Mouse (Mus musculus): ENCODE results near the gene Pcbp2. TPM values are rescaled to one million over a fixed set of nuclear protein-coding genes. Genes with fewer than 3 reads are reported as not detected.

The Pcbp2 gene
- polyA plus RNA-seq, 1 experiment from 2014 or later = 166 TPM

- Histone ChIP-seq H3K27ac (no peak overlapping the region), H3K36me3 (peaks cover 50% of the 10 kb centered on the region), H3K4me1 (replicated peaks) (peaks cover 36% of the 10 kb centered on the region), H3K4me3 (no peak overlapping the region), H3K27me3 (ENCODE audit: insufficient read depth, poor library complexity, severe bottlenecking) (no peaks in the 10 kb centered on the region), H3K9me3 (no peaks in the 10 kb centered on the region)
- 82% methylated on average over 4 of the region's 4 CpGs for WGBS
- DNase-seq (ENCODE audit: low spot score) = no peak
Observed at GRCm38 (mm10) chr15:102521480-102521879, 51.1 kb downstream of the Pcbp2 start.

- Histone ChIP-seq H3K36me3 (peaks cover 77% of the 10 kb centered on the region), H3K27ac (no peak within 1 kb of the TSS), H3K4me1 (replicated peaks) (peaks cover 9% of the 10 kb centered on the region), H3K27me3 (ENCODE audit: insufficient read depth, poor library complexity, severe bottlenecking) (no peaks in the 10 kb centered on the region), H3K4me3 (no peak within 1 kb of the TSS), H3K9me3 (no peaks in the 10 kb centered on the region)
- WGBS = 6% methylated on average over 3 of the region's 3 CpGs
- peak; percentile 79 for DNase-seq (ENCODE audit: low spot score)
Observed at GRCm38 (mm10) chr15:102524892-102525485, 54.6 kb downstream of the Pcbp2 start, which contains the start of gene Npff. Gene Npff, minus strand, starts transcription at chr15:102524942.

DNA sequence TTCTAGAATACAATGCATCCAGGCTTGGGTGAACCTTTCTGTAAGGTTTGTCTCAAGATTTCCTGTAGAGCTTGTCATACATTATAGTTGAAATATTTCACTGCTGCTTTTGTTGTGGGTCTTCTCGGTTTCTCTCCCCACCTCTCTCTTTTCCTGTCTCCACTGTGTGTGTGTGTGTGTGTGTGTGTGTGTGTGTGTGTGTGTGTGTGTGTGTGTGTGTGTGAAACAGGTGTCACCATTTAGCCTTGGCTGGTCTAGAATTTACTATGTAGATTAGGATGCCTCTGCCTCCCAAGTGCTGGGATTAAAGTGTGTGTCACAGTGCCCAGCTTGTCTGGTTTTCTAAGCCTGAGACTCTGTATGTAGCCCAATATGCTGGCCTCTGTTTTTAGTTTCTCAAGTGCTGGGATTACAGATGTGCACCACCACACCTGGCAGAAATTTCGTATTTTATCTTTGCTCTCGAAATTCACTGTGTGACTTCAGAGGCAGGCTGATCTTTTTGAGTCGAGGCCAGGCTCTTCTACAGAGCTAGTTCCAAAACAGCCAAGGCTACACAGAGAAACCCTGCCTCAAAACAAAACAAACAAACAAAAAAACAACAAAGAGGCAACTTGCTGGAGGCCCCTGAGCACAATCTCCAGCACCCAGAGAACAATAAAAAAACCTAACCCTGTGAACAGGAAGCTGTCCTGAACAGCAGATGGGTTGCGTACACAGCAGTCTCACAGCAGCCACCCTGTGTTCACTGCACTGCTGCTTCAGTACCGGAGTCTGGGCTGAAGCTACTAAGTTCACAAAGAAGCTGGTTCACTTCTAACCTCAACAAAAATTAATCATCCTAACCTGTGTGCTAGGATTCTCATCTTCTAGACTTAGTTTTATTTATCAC is 56.0 kb downstream of the Pcbp2 start:
- DNase-seq (ENCODE audit: low spot score) = no peak
- H3K27ac ChIP-seq = no peak overlapping the region
- 88% methylated on average over 6 of the region's 6 CpGs for WGBS
- H3K36me3 ChIP-seq = peaks cover 78% of the 10 kb centered on the region
- H3K4me3 ChIP-seq = no peak overlapping the region
- H3K4me1 ChIP-seq (replicated peaks) = no peaks in the 10 kb centered on the region
- H3K9me3 ChIP-seq = no peaks in the 10 kb centered on the region
- no peaks in the 10 kb centered on the region for H3K27me3 ChIP-seq (ENCODE audit: insufficient read depth, poor library complexity, severe bottlenecking)

- WGBS = 74% methylated on average over 3 of the region's 3 CpGs
- H3K36me3 ChIP-seq = peaks cover 76% of the 10 kb centered on the region
- no peaks in the 10 kb centered on the region for H3K4me1 ChIP-seq (replicated peaks)
- H3K9me3 ChIP-seq = no peaks in the 10 kb centered on the region
- H3K27me3 ChIP-seq (ENCODE audit: insufficient read depth, poor library complexity, severe bottlenecking) = no peaks in the 10 kb centered on the region
- H3K27ac ChIP-seq = no peak overlapping the region
- DNase-seq (ENCODE audit: low spot score) = no peak
- H3K4me3 ChIP-seq = no peak overlapping the region
Observed at GRCm38 (mm10) chr15:102527936-102528335, 57.6 kb downstream of the Pcbp2 start.

DNA sequence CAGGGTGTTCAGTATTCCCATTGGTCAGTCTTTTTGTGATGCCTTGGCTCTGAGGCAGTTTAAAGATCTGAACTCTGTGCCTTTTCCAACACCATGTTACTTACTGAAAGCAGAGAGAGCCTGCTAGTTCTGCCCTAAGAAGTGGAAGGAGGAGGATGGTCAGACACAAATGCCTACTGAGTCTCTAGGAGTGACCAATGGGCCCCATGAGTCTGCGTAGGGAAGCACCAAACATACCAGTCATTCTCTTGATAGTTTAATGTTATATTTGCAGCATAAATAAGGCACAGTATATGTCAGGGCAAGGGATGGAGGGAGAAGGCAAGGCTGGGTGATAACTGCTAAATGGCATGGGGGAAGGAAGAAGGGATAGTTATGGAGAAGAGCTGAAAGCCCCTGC is 58.1 kb downstream of the Pcbp2 start:
- DNase-seq (ENCODE audit: low spot score) = no peak
- peaks cover 79% of the 10 kb centered on the region for H3K36me3 ChIP-seq
- no peak overlapping the region for H3K4me3 ChIP-seq
- no peaks in the 10 kb centered on the region for H3K9me3 ChIP-seq
- no peak overlapping the region for H3K27ac ChIP-seq
- no peaks in the 10 kb centered on the region for H3K4me1 ChIP-seq (replicated peaks)
- H3K27me3 ChIP-seq (ENCODE audit: insufficient read depth, poor library complexity, severe bottlenecking) = no peaks in the 10 kb centered on the region
- WGBS = 96% methylated on average over 1 of the region's 1 CpGs

GRCm38 (mm10) chr15:102530566-102530965 is 60.2 kb downstream of the Pcbp2 start:
- 83% methylated on average over 4 of the region's 4 CpGs for WGBS
- Histone ChIP-seq H3K36me3 (peaks cover 76% of the 10 kb centered on the region), H3K27ac (no peak overlapping the region), H3K9me3 (no peaks in the 10 kb centered on the region), H3K27me3 (ENCODE audit: insufficient read depth, poor library complexity, severe bottlenecking) (no peaks in the 10 kb centered on the region), H3K4me1 (replicated peaks) (no peaks in the 10 kb centered on the region), H3K4me3 (no peak overlapping the region)
- DNase-seq (ENCODE audit: low spot score) = no peak

DNA sequence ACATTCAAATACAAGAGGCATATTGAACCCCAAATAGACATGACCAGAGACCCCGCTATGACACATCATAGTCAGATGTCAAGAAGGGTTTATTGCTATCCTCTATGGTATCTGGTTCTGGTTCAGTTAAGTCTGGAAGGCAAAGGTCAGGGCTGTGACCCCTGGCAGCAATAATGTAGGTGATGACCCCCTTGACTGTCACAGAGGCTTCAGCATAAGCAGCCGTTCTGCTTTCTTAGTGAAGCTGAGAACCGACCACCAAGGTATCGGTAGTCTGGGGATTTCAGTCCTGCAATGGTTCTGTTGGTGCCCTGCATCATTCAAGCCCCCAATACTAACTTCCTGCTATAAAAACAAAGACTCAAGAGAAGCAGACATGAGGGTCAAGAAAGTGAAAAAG is 61.2 kb downstream of the Pcbp2 start:
- H3K27me3 ChIP-seq (ENCODE audit: insufficient read depth, poor library complexity, severe bottlenecking) = no peaks in the 10 kb centered on the region
- WGBS = 85% methylated on average over 4 of the region's 4 CpGs
- DNase-seq (ENCODE audit: low spot score) = no peak
- H3K9me3 ChIP-seq = no peaks in the 10 kb centered on the region
- no peaks in the 10 kb centered on the region for H3K4me1 ChIP-seq (replicated peaks)
- H3K36me3 ChIP-seq = peaks cover 83% of the 10 kb centered on the region
- no peak overlapping the region for H3K4me3 ChIP-seq
- H3K27ac ChIP-seq = no peak overlapping the region

DNA sequence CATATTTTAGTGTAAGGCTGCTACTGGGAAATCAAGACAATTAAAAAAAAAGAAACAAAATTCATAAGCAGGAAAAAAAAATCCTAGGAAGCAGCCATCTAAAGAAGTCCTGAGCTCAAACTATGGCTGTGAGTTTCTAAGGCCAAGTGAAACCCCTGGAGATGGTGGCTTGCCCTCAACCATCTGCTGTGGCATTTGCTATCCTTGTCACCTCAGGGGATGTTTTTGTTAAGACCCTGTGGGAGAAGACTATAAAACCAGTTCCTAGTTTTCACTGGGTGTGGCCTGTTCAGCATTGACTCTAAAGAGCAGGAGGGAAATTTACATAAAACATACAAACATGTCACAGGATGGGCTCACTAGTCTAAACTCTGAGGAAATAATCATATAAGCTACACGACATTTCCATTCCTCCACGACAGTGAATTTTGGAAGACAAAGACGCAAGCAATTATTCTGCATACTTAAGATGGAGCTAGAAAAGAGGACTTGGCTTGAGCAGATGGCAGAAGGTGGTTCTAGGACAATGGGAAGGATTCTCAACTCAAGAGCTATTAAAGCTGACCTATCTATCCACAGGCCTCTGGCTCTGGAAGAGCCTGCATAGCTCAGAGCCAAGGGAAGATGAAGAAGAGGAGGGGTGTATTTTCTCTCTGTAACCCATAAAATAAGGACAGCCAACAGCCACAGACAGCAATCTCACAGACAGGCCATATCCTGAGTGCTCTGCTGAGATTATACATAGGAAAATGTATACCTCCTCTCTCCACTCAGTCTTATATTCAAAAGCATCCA is 62.0 kb downstream of the Pcbp2 start:
- no peaks in the 10 kb centered on the region for H3K27me3 ChIP-seq (ENCODE audit: insufficient read depth, poor library complexity, severe bottlenecking)
- no peak overlapping the region for H3K4me3 ChIP-seq
- DNase-seq (ENCODE audit: low spot score) = no peak
- WGBS = 92% methylated on average over 3 of the region's 3 CpGs
- H3K36me3 ChIP-seq = peaks cover 90% of the 10 kb centered on the region
- H3K27ac ChIP-seq = no peak overlapping the region
- no peaks in the 10 kb centered on the region for H3K4me1 ChIP-seq (replicated peaks)
- H3K9me3 ChIP-seq = no peaks in the 10 kb centered on the region

DNA sequence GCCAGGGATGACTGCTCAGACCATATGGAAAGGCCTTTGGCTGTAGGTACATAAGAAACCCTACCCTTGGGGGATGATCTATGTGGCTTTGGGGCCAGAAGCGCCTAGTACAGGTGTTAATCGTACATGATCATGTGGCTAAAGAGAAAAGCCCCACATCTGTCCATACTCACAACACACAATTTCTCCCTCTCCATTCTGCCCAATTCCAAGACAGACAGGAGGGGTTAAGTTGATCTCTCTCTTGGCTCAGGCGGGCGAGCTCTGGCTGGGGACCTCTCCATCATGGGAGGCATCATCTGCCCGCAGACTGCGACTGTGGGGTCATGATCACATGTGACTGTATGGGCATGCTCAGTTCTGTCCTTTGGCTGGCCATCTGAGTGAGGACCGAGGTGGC is 63.6 kb downstream of the Pcbp2 start:
- no peak for DNase-seq (ENCODE audit: low spot score)
- WGBS = 95% methylated on average over 7 of the region's 7 CpGs
- no peak overlapping the region for H3K4me3 ChIP-seq
- H3K27me3 ChIP-seq (ENCODE audit: insufficient read depth, poor library complexity, severe bottlenecking) = no peaks in the 10 kb centered on the region
- H3K27ac ChIP-seq = no peak overlapping the region
- no peaks in the 10 kb centered on the region for H3K4me1 ChIP-seq (replicated peaks)
- H3K9me3 ChIP-seq = no peaks in the 10 kb centered on the region
- peaks cover 83% of the 10 kb centered on the region for H3K36me3 ChIP-seq

- H3K9me3 ChIP-seq = no peaks in the 10 kb centered on the region
- no peak for DNase-seq (ENCODE audit: low spot score)
- H3K36me3 ChIP-seq = peaks cover 85% of the 10 kb centered on the region
- H3K4me3 ChIP-seq = no peak overlapping the region
- H3K27me3 ChIP-seq (ENCODE audit: insufficient read depth, poor library complexity, severe bottlenecking) = no peaks in the 10 kb centered on the region
- no peaks in the 10 kb centered on the region for H3K4me1 ChIP-seq (replicated peaks)
- 92% methylated on average over 4 of the region's 4 CpGs for WGBS
- H3K27ac ChIP-seq = no peak overlapping the region
Observed at GRCm38 (mm10) chr15:102544801-102545200, 74.5 kb downstream of the Pcbp2 start.

DNA sequence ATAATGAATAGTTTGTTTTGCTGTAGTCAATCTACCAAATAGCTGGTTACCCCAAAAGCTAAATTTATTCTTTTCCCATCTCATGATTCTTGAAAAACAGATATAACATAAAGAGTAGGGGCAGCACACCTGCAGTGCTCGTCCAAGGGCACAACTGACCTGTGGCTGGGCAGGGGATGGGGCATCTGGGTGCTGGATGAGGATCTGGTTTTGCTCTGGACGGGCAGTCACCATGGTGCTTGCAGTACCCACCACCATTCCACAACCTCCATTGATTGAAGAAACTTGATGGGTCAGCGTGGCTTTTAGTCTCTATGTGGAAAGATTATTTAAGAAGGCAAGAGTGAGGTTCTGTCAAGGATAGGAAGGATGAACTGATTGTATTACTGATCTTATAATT is 75.9 kb downstream of the Pcbp2 start:
- DNase-seq (ENCODE audit: low spot score) = no peak
- Histone ChIP-seq H3K4me3 (no peak overlapping the region), H3K36me3 (peaks cover 77% of the 10 kb centered on the region), H3K4me1 (replicated peaks) (no peaks in the 10 kb centered on the region), H3K27ac (no peak overlapping the region), H3K9me3 (no peaks in the 10 kb centered on the region), H3K27me3 (ENCODE audit: insufficient read depth, poor library complexity, severe bottlenecking) (no peaks in the 10 kb centered on the region)
- 90% methylated on average over 3 of the region's 3 CpGs for WGBS

DNA sequence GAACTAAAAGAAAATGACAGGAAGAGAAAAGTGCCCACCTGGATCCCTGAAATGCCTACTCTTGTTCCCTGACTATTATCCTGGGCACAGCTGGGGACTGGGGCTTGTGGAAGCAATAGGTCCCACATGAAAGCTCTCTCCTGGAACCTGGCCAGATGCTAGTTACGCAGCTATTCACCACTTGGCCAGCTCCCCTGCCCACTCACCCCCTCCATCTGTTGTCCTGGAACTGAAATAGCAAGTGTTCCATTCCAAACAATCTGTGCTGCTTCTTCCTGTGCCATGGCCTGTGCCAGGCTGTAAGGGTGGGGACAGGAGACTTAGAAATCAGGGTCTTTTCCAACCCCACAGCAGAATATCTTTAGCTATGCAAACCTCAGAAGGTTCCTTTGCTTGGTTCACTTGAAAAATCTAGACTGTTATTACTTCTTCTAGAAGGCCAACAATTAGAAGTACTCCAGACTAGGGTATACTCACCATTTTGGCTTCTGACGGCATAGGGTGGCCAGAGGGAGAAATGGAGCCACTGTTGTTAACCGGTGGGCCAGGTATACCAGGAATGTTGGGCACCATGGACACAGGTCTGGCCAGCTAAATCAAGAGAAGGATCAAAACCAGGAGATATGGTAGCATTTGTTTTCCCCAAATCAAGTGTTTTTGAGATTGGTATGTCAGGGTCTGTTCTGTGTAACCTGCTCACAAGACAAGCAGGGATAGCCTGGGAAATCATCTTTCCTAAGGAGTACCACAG is 76.5 kb downstream of the Pcbp2 start:
- Histone ChIP-seq H3K9me3 (no peaks in the 10 kb centered on the region), H3K36me3 (peaks cover 78% of the 10 kb centered on the region), H3K4me3 (no peak overlapping the region), H3K4me1 (replicated peaks) (no peaks in the 10 kb centered on the region), H3K27ac (no peak overlapping the region), H3K27me3 (ENCODE audit: insufficient read depth, poor library complexity, severe bottlenecking) (no peaks in the 10 kb centered on the region)
- no peak for DNase-seq (ENCODE audit: low spot score)
- 92% methylated on average over 3 of the region's 3 CpGs for WGBS

All from hindbrain, embryonic 10.5 days (tissue).